Mouse (Mus musculus) embryonic facial prominence, embryonic 15.5 days (tissue): ENCODE data around the gene Ndufv1. TPM values are rescaled to one million over a fixed set of nuclear protein-coding genes. Genes with fewer than 3 reads are reported as not detected.
"Not testable (repeated sequence)": the region's sequence is repeated elsewhere in the genome, so short reads cannot be mapped to it uniquely, and the experiment has no call there.

ENCODE experiments used
- ATAC-seq: fragments of 200-750 bp; cut with Nextera tagmentation; 2 replicates; pipeline ENCODE4 v1.8.0; 2017; ENCODE audit warnings: low read depth, moderate TSS enrichment; ENCODE audit not compliant: insufficient number of reproducible peaks, low FRiP score, low TSS enrichment
- H3K27ac ChIP-seq: fragments of 300-500 bp; sonication (generic); replicated peaks from 2 replicates; pipeline ENCODE4 v1.5.1; 2015; ENCODE audit warnings: mild to moderate bottlenecking, inconsistent platforms
- H3K27me3 ChIP-seq: fragments of 300-500 bp; sonication (generic); 2 replicates; pipeline ENCODE4 v1.6.1; 2015; ENCODE audit warnings: inconsistent platforms
- H3K36me3 ChIP-seq: fragments of 300-500 bp; sonication (generic); 2 replicates; pipeline ENCODE4 v1.6.1; 2015; ENCODE audit warnings: mild to moderate bottlenecking, inconsistent platforms
- H3K4me1 ChIP-seq: fragments of 300-500 bp; sonication (generic); 2 replicates; pipeline ENCODE4 v1.6.1; 2015; ENCODE audit warnings: inconsistent platforms
- H3K4me2 ChIP-seq: fragments of 300-500 bp; sonication (generic); replicated peaks from 2 replicates; pipeline ENCODE4 v1.6.1; 2015; ENCODE audit warnings: mild to moderate bottlenecking, inconsistent platforms
- H3K4me3 ChIP-seq: fragments of 300-500 bp; sonication (generic); replicated peaks from 2 replicates; pipeline ENCODE4 v1.5.1; 2015; ENCODE audit warnings: mild to moderate bottlenecking, inconsistent platforms
- H3K9ac ChIP-seq: fragments of 300-500 bp; sonication (generic); 2 replicates; pipeline ENCODE4 v1.6.1; 2015; ENCODE audit warnings: inconsistent platforms
- H3K9me3 ChIP-seq: fragments of 300-500 bp; sonication (generic); replicated peaks from 2 replicates; pipeline ENCODE4 v1.6.1; 2016; ENCODE audit warnings: inconsistent platforms
- WGBS: fragments of 180-500 bp; shearing (Covaris S2); methylation state at CpG from one replicate; pipeline ENCODE4 v1.1.7; 2015; 5-methylcytosine and 5-hydroxymethylcytosine counted together
- polyA plus RNA-seq: library from polyadenylated mRNA; unstranded; fragments of >200 nt; fragmentation: Nextera tagmentation; extraction: Ambion mirVana; gene quantifications from 2 replicates; pipeline ENCODE4 v1.2.1, GENCODE M21; 2015

The Ndufv1 gene
- polyA plus RNA-seq, 1 experiment from 2014 or later, result 190 TPM

- peaks cover 16% of the 10 kb centered on the region for H3K4me1 ChIP-seq
- ATAC-seq, result no peak
- H3K9ac ChIP-seq, result no peak overlapping the region
- WGBS, result 84% methylated on average over 5 of the region's 5 CpGs
- no peak overlapping the region for H3K4me2 ChIP-seq
- no peak overlapping the region for H3K27ac ChIP-seq
- no peaks in the 10 kb centered on the region for H3K36me3 ChIP-seq
- no peaks in the 10 kb centered on the region for H3K27me3 ChIP-seq
- no peaks in the 10 kb centered on the region for H3K9me3 ChIP-seq
- no peak overlapping the region for H3K4me3 ChIP-seq
Observed at GRCm38 (mm10) chr19:4054613-4055012, 42.0 kb upstream of the Ndufv1 start.

- no peak overlapping the region for H3K9ac ChIP-seq
- WGBS, result 65% methylated on average over 5 of the region's 5 CpGs
Observed at GRCm38 (mm10) chr19:4052516-4053030, 40.0 kb upstream of the Ndufv1 start.

GRCm38 (mm10) chr19:4051741-4052515 is 39.3 kb upstream of the Ndufv1 start:
- H3K9ac ChIP-seq, result no peak overlapping the region
- no peak overlapping the region for H3K4me3 ChIP-seq
- no peaks in the 10 kb centered on the region for H3K36me3 ChIP-seq
- H3K4me2 ChIP-seq, result no peak overlapping the region
- no peak overlapping the region for H3K27ac ChIP-seq
- no peak for ATAC-seq
- no peaks in the 10 kb centered on the region for H3K9me3 ChIP-seq
- WGBS, result 44% methylated on average over 10 of the region's 10 CpGs
- H3K27me3 ChIP-seq, result no peaks in the 10 kb centered on the region
- peaks cover 16% of the 10 kb centered on the region for H3K4me1 ChIP-seq

More at GRCm38 (mm10) chr19:4052516-4053030, 40.0 kb upstream of the Ndufv1 start:
- Histone ChIP-seq H3K4me3 (no peak overlapping the region), H3K27me3 (no peaks in the 10 kb centered on the region), H3K4me1 (peaks cover 16% of the 10 kb centered on the region), H3K9me3 (no peaks in the 10 kb centered on the region), H3K4me2 (no peak overlapping the region), H3K36me3 (no peaks in the 10 kb centered on the region), H3K27ac (no peak overlapping the region)
- no peak for ATAC-seq

GRCm38 (mm10) chr19:4051016-4051415 is 38.4 kb upstream of the Ndufv1 start:
- Histone ChIP-seq H3K9ac (no peak overlapping the region), H3K27ac (no peak overlapping the region), H3K36me3 (no peaks in the 10 kb centered on the region), H3K4me1 (peaks cover 16% of the 10 kb centered on the region), H3K9me3 (no peaks in the 10 kb centered on the region), H3K27me3 (no peaks in the 10 kb centered on the region), H3K4me3 (no peak overlapping the region), H3K4me2 (no peak overlapping the region)
- no peak for ATAC-seq
- 89% methylated on average over 5 of the region's 5 CpGs for WGBS

GRCm38 (mm10) chr19:4049069-4049468 is 36.5 kb upstream of the Ndufv1 start:
- not testable (repeated sequence) for H3K9ac ChIP-seq, H3K36me3 ChIP-seq, H3K27ac ChIP-seq, H3K27me3 ChIP-seq, H3K4me2 ChIP-seq, H3K9me3 ChIP-seq, H3K4me3 ChIP-seq, ATAC-seq
- H3K4me1 ChIP-seq, result peaks cover 11% of the 10 kb centered on the region
- 77% methylated on average over 5 of the region's 5 CpGs for WGBS

GRCm38 (mm10) chr19:4047859-4048258 is 35.3 kb upstream of the Ndufv1 start:
- Histone ChIP-seq H3K4me2 (no peak overlapping the region), H3K27me3 (no peaks in the 10 kb centered on the region), H3K36me3 (no peaks in the 10 kb centered on the region), H3K27ac (no peak overlapping the region), H3K9ac (no peak overlapping the region), H3K9me3 (no peaks in the 10 kb centered on the region), H3K4me1 (peaks cover 11% of the 10 kb centered on the region), H3K4me3 (no peak overlapping the region)
- WGBS, result 17% methylated on average over 4 of the region's 4 CpGs
- no peak for ATAC-seq

GRCm38 (mm10) chr19:4046866-4047254 is 34.3 kb upstream of the Ndufv1 start:
- Histone ChIP-seq H3K27me3 (no peaks in the 10 kb centered on the region), H3K4me1 (peaks cover 11% of the 10 kb centered on the region), H3K4me3 (no peak overlapping the region), H3K9ac (no peak overlapping the region), H3K9me3 (no peaks in the 10 kb centered on the region), H3K4me2 (no peak overlapping the region), H3K36me3 (no peaks in the 10 kb centered on the region), H3K27ac (peak overlapping the region; percentile 55; the same call in 1 of the 2 replicates)
- ATAC-seq, result no peak
- 64% methylated on average over 8 of the region's 8 CpGs for WGBS

- H3K9ac ChIP-seq, result no peak within 1 kb of the TSS
- peak within 1 kb of the TSS; percentile 35 for H3K4me2 ChIP-seq
- 40% methylated on average over 16 of the region's 16 CpGs for WGBS
- no peaks in the 10 kb centered on the region for H3K36me3 ChIP-seq
- peaks cover 11% of the 10 kb centered on the region for H3K4me1 ChIP-seq
- peak within 1 kb of the TSS; percentile 55 for H3K27ac ChIP-seq
- no peak within 1 kb of the TSS for H3K4me3 ChIP-seq
- no peaks in the 10 kb centered on the region for H3K27me3 ChIP-seq
- H3K9me3 ChIP-seq, result no peaks in the 10 kb centered on the region
- peak; percentile 55 for ATAC-seq
Observed at GRCm38 (mm10) chr19:4045966-4046865, 33.6 kb upstream of the Ndufv1 start, which contains the start of gene Gstp2. Gene Gstp2 (minus strand): TSS chr19:4046023.

- not testable (repeated sequence) for ATAC-seq, H3K27me3 ChIP-seq, H3K27ac ChIP-seq, H3K4me2 ChIP-seq, H3K9me3 ChIP-seq, H3K36me3 ChIP-seq, H3K4me3 ChIP-seq, H3K9ac ChIP-seq
- peaks cover 11% of the 10 kb centered on the region for H3K4me1 ChIP-seq
- 66% methylated on average over 5 of the region's 5 CpGs for WGBS
Observed at GRCm38 (mm10) chr19:4044109-4044508, 31.5 kb upstream of the Ndufv1 start.

GRCm38 (mm10) chr19:4042124-4042523 is 29.5 kb upstream of the Ndufv1 start:
- no peak overlapping the region for H3K4me2 ChIP-seq
- no peak for ATAC-seq
- H3K36me3 ChIP-seq, result no peaks in the 10 kb centered on the region
- H3K4me1 ChIP-seq, result peaks cover 17% of the 10 kb centered on the region
- no peaks in the 10 kb centered on the region for H3K27me3 ChIP-seq
- no peaks in the 10 kb centered on the region for H3K9me3 ChIP-seq
- WGBS, result 66% methylated on average over 14 of the region's 14 CpGs
- no peak overlapping the region for H3K27ac ChIP-seq
- no peak overlapping the region for H3K9ac ChIP-seq
- no peak overlapping the region for H3K4me3 ChIP-seq

- WGBS, result 89% methylated on average over 3 of the region's 4 CpGs
- H3K9me3 ChIP-seq, H3K27ac ChIP-seq, H3K27me3 ChIP-seq, H3K36me3 ChIP-seq, H3K4me3 ChIP-seq, H3K4me2 ChIP-seq, H3K9ac ChIP-seq, ATAC-seq: not testable (repeated sequence)
- H3K4me1 ChIP-seq, result peaks cover 18% of the 10 kb centered on the region
Observed at GRCm38 (mm10) chr19:4041500-4041899, 28.9 kb upstream of the Ndufv1 start.
